Mouse (Mus musculus): Measurements from ENCODE around the gene Csf2rb.
"Not testable (repeated sequence)": the region's sequence is repeated elsewhere in the genome, so short reads cannot be mapped to it uniquely, and the experiment has no call there.

Csf2rb gene

DNA sequence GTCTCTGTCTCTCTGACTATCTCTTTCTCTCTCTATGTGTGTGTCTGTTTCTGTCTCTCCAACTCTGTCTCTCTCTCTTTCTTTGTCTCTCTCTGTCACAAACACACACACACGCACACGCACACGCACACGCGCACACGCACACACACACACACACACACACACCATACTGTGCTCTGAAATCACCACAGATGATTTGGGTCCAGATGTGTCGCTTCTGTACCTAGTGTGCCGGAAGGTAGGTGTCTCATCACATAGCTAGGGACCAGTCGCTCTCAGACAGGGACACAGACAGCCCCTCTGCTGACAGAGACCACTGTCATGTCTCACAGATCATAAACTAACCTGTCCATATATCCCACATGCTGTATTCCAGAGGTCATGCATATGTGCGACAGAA lies 1.2 kb downstream of the Csf2rb start:
- DNase-seq (ENCODE audit: extremely low spot score, low read depth, low spot score), result no peak

DNA sequence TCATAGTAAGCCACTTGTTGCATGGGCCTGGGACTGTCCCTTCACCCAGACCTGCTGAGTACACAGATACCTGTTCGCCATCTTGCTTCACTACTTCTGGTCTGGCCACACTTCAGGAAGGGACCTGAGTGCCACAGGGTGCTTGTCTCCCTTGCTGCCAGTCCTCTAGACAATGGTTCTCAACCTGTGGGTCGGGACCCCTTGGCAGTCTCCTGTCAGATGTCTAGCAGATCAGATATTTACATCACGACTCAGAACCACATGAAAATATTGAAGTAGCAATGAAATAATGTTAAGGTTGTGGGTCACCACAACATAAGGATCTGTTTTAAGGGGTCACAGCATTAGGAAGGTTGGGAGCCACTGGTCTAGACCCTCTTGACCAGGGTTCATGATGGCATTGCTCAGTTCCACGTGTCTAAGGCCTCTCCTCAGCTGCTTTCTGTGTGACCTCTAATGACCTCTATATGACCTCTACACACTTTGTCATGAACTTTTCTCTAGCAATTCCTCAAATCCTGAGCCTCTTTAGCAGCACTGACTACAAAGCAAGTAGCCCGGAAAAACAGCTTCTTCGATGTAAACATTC lies 2.3 kb downstream of the Csf2rb start:
- DNase-seq (ENCODE audit: extremely low spot score, low read depth, low spot score), result not testable (repeated sequence)

DNA sequence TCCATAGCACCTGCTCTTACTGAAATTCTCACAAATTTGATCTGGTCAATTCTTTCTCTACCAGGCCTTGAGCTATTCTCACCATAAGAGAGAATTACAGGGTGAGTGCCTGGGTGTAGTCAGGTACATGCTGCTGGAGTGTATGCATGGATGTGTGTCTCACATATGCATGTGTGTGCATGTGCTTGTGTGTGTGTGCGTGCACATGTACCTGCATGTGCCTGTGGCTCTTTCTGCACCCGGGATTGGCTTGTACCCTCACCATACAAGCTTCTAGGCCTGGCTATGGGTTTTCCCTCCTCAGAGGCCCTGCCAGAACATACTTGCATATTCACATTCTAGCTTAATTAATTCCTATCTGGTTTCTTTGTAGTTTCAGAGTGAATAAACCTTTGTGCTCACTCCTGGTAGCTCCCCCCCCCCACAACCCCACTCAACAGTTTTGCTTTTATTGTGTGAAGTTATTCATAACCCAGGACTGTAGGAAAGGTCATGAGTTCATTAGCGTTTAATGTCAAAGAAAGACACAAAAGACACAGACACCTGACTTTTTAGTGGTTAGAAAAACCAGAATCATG lies 3.1 kb downstream of the Csf2rb start:
- DNase-seq (ENCODE audit: extremely low spot score, low read depth, low spot score), result no peak

- DNase-seq (ENCODE audit: extremely low spot score, low read depth, low spot score), result not testable (repeated sequence)
Measured at GRCm38 (mm10) chr15:78329972-78330371, 4.4 kb downstream of the Csf2rb start.

DNA sequence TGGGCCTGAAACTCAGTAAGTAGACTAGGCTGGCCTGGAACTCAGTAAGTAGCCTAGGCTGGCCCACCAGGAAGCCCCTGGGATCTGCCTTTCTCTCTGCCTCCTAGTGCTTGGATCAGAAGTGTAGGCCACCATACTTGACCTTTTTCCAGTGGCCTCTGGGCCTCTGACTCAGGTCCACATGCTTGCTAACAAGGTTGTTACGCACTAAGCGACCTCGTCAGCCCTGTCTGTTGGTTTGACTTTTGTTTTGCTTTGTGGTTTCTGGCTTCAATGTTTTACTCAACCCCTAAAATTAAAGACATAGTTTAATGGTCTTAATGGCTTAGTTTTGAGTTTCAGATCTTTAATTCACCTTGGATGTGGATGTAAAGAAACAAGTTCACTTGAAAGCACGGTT lies 5.2 kb downstream of the Csf2rb start:
- no peak for DNase-seq (ENCODE audit: extremely low spot score, low read depth, low spot score)

DNA sequence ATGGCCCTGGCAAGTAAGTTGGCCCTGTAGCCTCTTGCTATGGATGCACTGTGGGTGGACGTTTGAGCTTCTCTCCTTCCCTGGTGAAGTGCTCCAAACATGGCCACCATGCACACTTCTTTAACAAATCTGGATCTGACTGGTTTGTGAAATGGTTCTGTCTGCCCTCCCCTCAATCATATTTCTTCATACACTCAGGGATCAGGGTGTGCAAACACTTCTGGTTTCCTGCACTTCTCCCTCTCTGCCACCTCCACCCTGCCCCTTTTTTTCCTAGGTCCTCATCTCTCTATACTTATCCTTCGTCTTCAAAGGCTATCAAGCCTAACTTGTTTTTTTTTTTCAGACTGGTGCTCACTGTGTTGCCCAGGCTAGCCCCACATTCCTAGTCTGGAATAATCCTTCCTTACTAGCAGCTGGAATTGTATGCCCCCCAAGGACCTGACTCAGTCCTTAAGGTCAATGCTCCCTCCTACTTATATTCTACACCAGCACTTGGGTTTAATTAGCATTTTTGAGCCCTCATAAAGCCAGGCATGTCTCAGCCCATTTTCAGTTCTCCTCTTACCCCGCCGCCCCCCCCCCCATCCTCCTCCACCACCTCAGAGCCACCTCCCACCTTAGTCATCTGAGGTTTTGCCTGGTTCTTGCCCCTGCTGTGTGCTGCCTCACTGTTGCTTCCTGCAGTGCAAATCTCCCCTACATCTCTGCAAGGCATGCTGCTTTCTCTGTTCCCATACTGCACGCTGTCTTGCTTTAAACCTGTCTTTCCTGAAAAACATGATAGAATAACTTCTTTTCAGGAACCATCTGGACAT lies 6.2 kb downstream of the Csf2rb start:
- DNase-seq (ENCODE audit: extremely low spot score, low read depth, low spot score), result no peak

GRCm38 (mm10) chr15:78332981-78333380 lies 7.4 kb downstream of the Csf2rb start:
- no peak for DNase-seq (ENCODE audit: extremely low spot score, low read depth, low spot score)

DNA sequence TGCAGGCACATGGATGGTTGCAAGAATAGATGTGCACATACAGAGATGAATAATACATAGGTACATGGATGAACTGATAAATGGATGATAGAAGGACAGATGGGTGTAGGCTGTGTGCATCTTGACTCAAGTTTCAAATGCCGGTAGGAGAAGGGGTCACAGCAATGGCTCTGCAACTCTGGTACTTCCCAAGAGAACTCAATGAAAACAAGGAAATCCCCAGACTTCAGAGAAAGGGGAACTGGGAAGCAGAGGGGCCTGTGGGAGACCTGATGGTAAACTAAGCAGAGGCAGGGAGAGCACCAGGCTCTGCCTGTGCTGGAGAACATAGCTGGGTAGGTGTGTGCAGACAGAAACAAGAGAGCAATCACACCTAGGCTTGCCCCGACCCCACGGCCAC lies 8.8 kb downstream of the Csf2rb start:
- no peak for DNase-seq (ENCODE audit: extremely low spot score, low read depth, low spot score)

GRCm38 (mm10) chr15:78339627-78340423 lies 14.3 kb downstream of the Csf2rb start:
- DNase-seq (ENCODE audit: extremely low spot score, low read depth, low spot score), result not testable (repeated sequence)

- not testable (repeated sequence) for DNase-seq (ENCODE audit: extremely low spot score, low read depth, low spot score)
Measured at GRCm38 (mm10) chr15:78340919-78341318, 15.4 kb downstream of the Csf2rb start.

DNA sequence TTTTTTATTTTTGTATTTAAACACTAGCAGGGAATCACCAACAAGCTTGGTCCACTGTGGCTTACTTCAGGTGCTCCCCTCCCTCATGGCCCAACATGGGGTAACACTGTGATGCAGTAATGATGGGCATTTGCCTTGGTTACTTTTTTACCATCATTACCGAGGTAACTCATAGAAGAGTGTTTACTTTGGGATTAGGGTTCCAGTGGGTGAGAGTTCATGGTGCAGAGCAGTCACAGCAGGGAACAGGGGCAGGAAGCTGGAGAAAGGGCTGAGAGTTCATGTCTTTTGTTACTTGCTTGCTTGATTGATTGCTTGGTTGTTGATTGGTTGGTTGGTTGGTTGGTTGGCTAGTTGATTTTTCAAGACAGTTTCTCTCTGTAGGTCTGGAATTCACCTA lies 18.1 kb downstream of the Csf2rb start:
- DNase-seq (ENCODE audit: extremely low spot score, low read depth, low spot score), result no peak

- no peak for DNase-seq (ENCODE audit: extremely low spot score, low read depth, low spot score)
Measured at GRCm38 (mm10) chr15:78344567-78344966, 19.0 kb downstream of the Csf2rb start.

GRCm38 (mm10) chr15:78351586-78352165 lies 26.1 kb downstream of the Csf2rb start:
- DNase-seq (ENCODE audit: extremely low spot score, low read depth, low spot score), result no peak

DNA sequence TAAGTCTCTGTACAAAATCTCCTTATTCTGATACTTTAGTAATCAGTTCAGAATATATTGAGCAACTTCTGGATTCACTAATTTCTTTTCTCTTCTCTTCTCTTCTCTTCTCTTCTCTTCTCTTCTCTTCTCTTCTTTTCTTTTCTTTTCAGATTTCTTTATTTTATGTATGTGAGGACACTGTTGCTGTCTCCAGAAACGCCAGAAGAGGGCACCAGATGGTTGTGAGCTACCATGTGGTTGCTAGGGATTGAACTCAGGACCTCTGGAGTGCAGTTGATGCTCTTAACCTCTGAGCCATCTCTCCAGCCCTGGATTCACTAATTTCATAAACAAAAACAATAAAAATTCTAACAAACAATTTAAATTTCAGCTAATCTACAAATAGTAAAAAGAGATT lies 29.4 kb downstream of the Csf2rb start:
- no peak for DNase-seq (ENCODE audit: extremely low spot score, low read depth, low spot score)

DNA sequence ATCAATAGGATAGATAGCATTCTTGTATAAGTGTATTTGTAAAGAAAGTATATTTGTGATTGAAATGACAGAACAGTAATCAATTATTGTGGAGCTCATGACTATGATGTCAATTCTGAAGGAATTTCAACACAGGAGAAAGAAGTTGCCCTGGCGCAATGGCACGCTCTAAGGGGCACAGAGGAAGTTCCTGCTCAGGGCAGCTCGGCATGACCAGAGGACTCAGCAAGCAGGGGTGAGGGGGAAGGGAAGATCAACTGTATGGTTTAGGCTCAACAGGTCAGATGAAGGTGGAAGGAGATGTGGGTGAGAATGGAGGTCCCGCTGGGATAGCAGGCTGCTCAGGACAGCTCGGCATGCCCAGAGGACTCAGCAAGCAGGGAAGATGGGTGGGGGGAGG lies 30.0 kb downstream of the Csf2rb start:
- DNase-seq (ENCODE audit: extremely low spot score, low read depth, low spot score), result no peak

- no peak for DNase-seq (ENCODE audit: extremely low spot score, low read depth, low spot score)
Measured at GRCm38 (mm10) chr15:78365916-78366315, 40.4 kb downstream of the Csf2rb start.

DNA sequence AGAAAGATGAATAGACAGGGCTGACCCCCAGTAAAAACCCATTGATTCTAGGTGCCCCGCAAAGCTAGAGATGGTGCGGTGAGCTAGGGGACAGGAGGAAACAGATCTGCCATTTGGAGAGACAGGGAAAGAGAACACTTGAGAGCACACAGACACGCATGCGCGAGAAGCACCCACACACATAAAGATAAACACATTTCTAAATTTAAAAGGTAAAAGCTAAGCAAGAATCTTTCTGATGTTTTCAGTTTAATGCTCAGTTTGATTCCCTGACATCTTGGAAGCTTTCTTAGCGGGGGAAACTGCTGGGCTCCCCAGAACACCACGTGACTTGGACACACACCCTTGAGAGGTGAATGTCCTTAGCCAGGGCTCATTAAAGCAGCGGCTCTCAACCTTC lies 41.3 kb downstream of the Csf2rb start:
- no peak for DNase-seq (ENCODE audit: extremely low spot score, low read depth, low spot score)

DNA sequence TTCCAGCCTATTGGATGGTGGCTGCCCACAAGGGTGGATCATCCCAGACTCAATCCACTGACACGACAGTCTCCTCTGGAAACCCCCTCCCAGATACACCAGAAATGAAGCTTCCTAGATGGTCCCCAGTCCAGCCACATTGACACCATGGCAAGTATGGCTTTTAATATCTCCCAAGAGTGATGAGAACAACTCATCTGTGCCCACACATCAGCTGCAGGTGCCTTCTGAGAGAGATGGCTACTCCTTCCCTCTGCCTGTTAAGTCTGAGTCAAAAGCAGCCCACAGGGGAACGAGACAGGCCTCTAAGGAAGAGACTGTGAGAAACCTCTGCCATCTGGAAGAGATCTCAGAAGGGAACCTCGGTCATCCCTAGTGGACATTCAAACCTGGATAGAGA lies 42.3 kb downstream of the Csf2rb start:
- no peak for DNase-seq (ENCODE audit: extremely low spot score, low read depth, low spot score)

DNA sequence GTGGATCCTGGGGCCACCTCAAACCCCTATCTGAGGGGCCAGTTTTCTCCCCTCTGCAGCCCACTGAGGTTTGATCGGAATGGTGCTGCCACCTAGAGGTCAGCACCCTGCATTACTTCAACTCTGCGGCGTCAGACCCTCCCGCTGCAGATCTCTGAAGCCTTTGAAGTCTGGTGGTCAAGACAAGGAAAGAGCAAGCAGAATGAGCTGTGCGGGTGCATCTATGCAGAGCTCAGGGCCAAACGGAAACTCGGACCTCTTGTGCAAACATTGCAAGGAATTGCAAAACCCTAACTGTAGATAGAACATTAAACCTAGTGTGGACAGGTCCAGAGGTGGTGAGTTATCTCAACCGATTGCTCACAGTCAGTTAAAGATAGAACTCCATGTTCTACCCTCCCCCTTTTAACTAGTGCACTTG lies 43.4 kb downstream of the Csf2rb start:
- DNase-seq (ENCODE audit: extremely low spot score, low read depth, low spot score), result peak; percentile 6

DNA sequence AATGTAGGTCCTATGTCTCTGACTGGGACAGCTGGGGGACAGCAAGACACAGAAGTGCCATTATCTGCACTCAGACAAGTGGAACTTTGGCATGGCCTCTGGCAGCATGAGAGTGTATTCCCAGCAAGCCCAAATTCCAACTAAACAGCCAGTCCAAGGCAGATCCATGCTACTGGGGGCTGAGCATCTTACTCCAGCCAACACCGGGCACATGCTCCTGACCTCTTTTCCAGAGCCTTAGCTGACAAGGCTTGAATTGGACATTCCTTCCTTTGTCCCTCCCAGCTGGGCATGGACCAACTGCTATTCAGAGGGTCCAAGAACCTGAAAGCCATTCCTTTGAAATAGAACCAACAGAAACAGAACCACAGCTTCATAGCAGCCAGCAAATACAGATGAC lies 44.1 kb downstream of the Csf2rb start:
- no peak for DNase-seq (ENCODE audit: extremely low spot score, low read depth, low spot score)

- DNase-seq (ENCODE audit: extremely low spot score, low read depth, low spot score), result no peak
Measured at GRCm38 (mm10) chr15:78372796-78373195, 47.2 kb downstream of the Csf2rb start.

Data from hindlimb bud, embryonic 11.5 days (tissue).